Mouse (Mus musculus): ENCODE measurements at regions not wholly inside any gene's neighbourhood (a gene's known extent, or its start where the extent isn't known, plus 50 kb on each side); places are given as distances from the start of the nearest gene placed in this dataset.
A peak's percentile ranks its signal among the peaks of the same experiment; 100 is the strongest.

DNA sequence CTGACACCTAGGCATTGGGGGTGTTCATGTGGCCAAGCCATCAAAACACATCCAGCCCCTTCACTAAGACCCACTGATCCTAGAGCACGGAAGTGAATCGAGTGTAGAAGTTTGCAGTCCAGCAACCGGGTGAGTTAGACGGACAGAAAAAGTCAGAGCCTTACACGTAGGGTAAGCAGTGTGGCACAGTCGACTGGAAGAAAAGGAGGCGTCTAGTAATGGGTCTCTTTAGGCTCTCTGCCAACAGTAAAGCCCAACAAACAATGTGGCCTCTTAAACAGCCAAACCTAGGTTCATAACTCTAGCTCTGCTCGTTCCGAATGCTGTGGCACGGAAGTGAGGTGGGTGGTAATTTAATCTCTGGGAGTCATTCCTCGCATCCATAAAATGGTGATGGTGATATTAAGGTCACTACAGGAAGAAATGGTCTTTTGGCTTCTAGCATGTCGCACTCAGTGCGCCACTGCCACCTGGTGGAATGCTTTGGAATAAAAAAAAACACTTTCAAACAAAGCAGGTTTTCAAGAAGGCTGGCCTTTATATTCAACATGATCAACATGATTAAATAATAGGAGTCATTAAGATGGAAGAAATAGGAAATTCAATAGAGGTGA lies 54.0 kb upstream of the Slc35b4 start:
- Histone ChIP-seq H3K36me3 (ENCODE audit: control insufficient read depth, insufficient read depth) (no peaks in the 10 kb centered on the region), H3K4me2 (ENCODE audit: low read depth) (peak overlapping the region; percentile 3), H3K4me3 (no peak overlapping the region), H3ac (ENCODE audit: control insufficient read depth, insufficient read length) (no peak overlapping the region), H3K79me2 (ENCODE audit: control insufficient read depth, insufficient read depth) (no peaks in the 10 kb centered on the region), H3K27me3 (ENCODE audit: control insufficient read depth, insufficient read depth, insufficient read length) (no peaks in the 10 kb centered on the region)
- TF ChIP-seq SRF (IDR thresholded peaks at IDR 0.05; ENCODE audit: control insufficient read depth, insufficient read length, low read depth) (no peak), POLR2A (IDR thresholded peaks at IDR 0.05; ENCODE audit: insufficient read length, low read depth) (no peak), E2F4 (IDR thresholded peaks at IDR 0.05; ENCODE audit: insufficient read depth) (no peak), TCF12 (IDR thresholded peaks at IDR 0.05; ENCODE audit: insufficient read depth, poor library complexity, severe bottlenecking) (no peak), POLR2AphosphoS2 (IDR thresholded peaks at IDR 0.05; ENCODE audit: insufficient read length, low read depth) (no peak), MYOD1 (IDR thresholded peaks at IDR 0.05; ENCODE audit: control insufficient read depth in 1 of 3, insufficient read length in 2 of 3, low read depth in 2 of 3) (no peak), MYOG (IDR thresholded peaks at IDR 0.05; ENCODE audit: control insufficient read depth in 1 of 3, insufficient read depth in 1 of 3, insufficient read length in 2 of 3, low read depth in 2 of 3) (no peak), MAX (IDR thresholded peaks at IDR 0.05; ENCODE audit: low read depth) (no peak), CEBPB (IDR thresholded peaks at IDR 0.05; ENCODE audit: insufficient read depth, poor library complexity, severe bottlenecking) (no peak), REST (IDR thresholded peaks at IDR 0.05; ENCODE audit: insufficient read depth, insufficient read length) (no peak), USF1 (IDR thresholded peaks at IDR 0.05; ENCODE audit: low read depth) (no peak)

- Histone ChIP-seq H3K79me2 (ENCODE audit: control insufficient read depth, insufficient read depth) (no peaks in the 10 kb centered on the region), H3K4me2 (ENCODE audit: low read depth) (peak overlapping the region; percentile 54), H3ac (ENCODE audit: control insufficient read depth, insufficient read length) (no peak overlapping the region), H3K4me3 (no peak overlapping the region), H3K36me3 (ENCODE audit: control insufficient read depth, insufficient read depth) (no peaks in the 10 kb centered on the region), H3K27me3 (ENCODE audit: control insufficient read depth, insufficient read depth, insufficient read length) (no peaks in the 10 kb centered on the region)
- TF ChIP-seq E2F4 (IDR thresholded peaks at IDR 0.05; ENCODE audit: insufficient read depth) (no peak), MAX (IDR thresholded peaks at IDR 0.05; ENCODE audit: low read depth) (no peak), MYOD1 (IDR thresholded peaks at IDR 0.05; ENCODE audit: control insufficient read depth in 1 of 3, insufficient read length in 2 of 3, low read depth in 2 of 3) (no peak), USF1 (IDR thresholded peaks at IDR 0.05; ENCODE audit: low read depth) (no peak), TCF12 (IDR thresholded peaks at IDR 0.05; ENCODE audit: insufficient read depth, poor library complexity, severe bottlenecking) (no peak), POLR2AphosphoS2 (IDR thresholded peaks at IDR 0.05; ENCODE audit: insufficient read length, low read depth) (no peak), SRF (IDR thresholded peaks at IDR 0.05; ENCODE audit: control insufficient read depth, insufficient read length, low read depth) (no peak), CEBPB (IDR thresholded peaks at IDR 0.05; ENCODE audit: insufficient read depth, poor library complexity, severe bottlenecking) (no peak), POLR2A (IDR thresholded peaks at IDR 0.05; ENCODE audit: insufficient read length, low read depth) (no peak), TCF3 (IDR thresholded peaks at IDR 0.05; ENCODE audit: insufficient read length, low read depth) (no peak), REST (IDR thresholded peaks at IDR 0.05; ENCODE audit: insufficient read depth, insufficient read length) (no peak)
Measured at GRCm38 (mm10) chr6:34227131-34227530, 50.2 kb upstream of the Slc35b4 start.

Measured in myocyte (in vitro differentiated cells).